Mouse (Mus musculus) heart, embryonic 11.5 days (tissue): ENCODE measurements at regions not wholly inside any gene's neighbourhood (a gene's known extent, or its start where the extent isn't known, plus 50 kb on each side); places are given as distances from the start of the nearest gene placed in this dataset.

Experiments used
- ATAC-seq: fragments of 200-750 bp; cut with Nextera tagmentation; replicated peaks from 2 replicates; pipeline ENCODE4 v1.8.0; 2017; ENCODE audit warnings: moderate library complexity; ENCODE audit not compliant: insufficient number of reproducible peaks, low FRiP score, low TSS enrichment
- H3K27ac ChIP-seq: fragments of 300-500 bp; sonication (generic); 2 replicates; pipeline ENCODE4 v1.5.1; 2014; ENCODE audit warnings: mild to moderate bottlenecking, low read depth, low read length
- H3K27me3 ChIP-seq: fragments of 300-500 bp; sonication (generic); 2 replicates; pipeline ENCODE4 v1.6.1; 2014; ENCODE audit warnings: mild to moderate bottlenecking, low read length, mixed read lengths; ENCODE audit not compliant: control insufficient read depth, insufficient read depth
- H3K36me3 ChIP-seq: fragments of 300-500 bp; sonication (generic); 2 replicates; pipeline ENCODE4 v1.6.1; 2014; ENCODE audit warnings: mild to moderate bottlenecking, low read length, moderate library complexity, mixed read lengths; ENCODE audit not compliant: control insufficient read depth, insufficient read depth
- H3K4me1 ChIP-seq: fragments of 300-500 bp; sonication (generic); 2 replicates; pipeline ENCODE4 v1.6.1; 2014; ENCODE audit warnings: low read length; ENCODE audit not compliant: control insufficient read depth, insufficient read depth
- H3K4me2 ChIP-seq: fragments of 300-500 bp; sonication (generic); 2 replicates; pipeline ENCODE4 v1.6.1; 2014; ENCODE audit warnings: mild to moderate bottlenecking, moderate library complexity
- H3K4me3 ChIP-seq: fragments of 300-500 bp; sonication (generic); 2 replicates; pipeline ENCODE4 v1.5.1; 2014; ENCODE audit warnings: low read depth, low read length
- H3K9ac ChIP-seq: fragments of 300-500 bp; sonication (generic); 2 replicates; pipeline ENCODE4 v1.6.1; 2014; ENCODE audit warnings: mild to moderate bottlenecking, low read depth, low read length, moderate library complexity
- H3K9me3 ChIP-seq: fragments of 300-500 bp; sonication (generic); replicated peaks from 2 replicates; pipeline ENCODE4 v1.6.1; 2016; ENCODE audit warnings: low read length; ENCODE audit not compliant: control insufficient read depth
- WGBS: fragments of 180-500 bp; shearing (Covaris S2); extraction: QIAGEN DNeasy Blood & Tissue Kit; methylation state at CpG from one replicate; pipeline ENCODE4 v1.1.7; 2014; ENCODE audit not compliant: insufficient replicate concordance; 5-methylcytosine and 5-hydroxymethylcytosine counted together

DNA sequence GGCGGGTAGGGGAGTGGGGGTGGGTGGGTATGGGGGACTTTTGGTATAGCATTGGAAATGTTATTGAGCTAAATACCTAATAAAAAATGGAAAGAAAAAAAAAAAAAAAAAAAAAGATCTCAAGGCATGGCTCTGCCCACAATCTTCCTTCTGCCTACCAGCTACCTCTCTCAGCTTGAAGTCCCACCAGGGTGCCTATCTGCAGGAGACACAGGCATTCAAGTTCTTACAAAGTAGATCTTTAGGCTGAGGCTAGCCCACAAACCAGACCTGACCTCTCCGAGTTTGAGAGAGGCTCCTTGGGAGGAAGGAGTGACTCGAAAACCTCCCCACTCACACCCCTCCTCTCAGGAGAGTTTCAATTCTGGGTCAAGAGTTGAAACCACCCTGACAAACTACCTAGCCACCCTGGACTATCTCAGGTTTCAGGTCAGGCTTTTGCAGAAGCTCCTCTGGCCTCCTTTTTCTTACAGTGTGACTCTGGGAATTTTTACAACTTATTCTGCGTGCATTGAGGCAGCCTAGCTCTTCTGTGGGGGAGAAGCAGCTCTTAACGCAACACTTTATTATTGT, 187.6 kb upstream of the Cxcr4 start:
- Histone ChIP-seq H3K9me3 (no peaks in the 10 kb centered on the region), H3K36me3 (no peaks in the 10 kb centered on the region), H3K27me3 (no peaks in the 10 kb centered on the region), H3K4me1 (no peaks in the 10 kb centered on the region), H3K9ac (no peak overlapping the region), H3K27ac (no peak overlapping the region), H3K4me2 (no peak overlapping the region), H3K4me3 (no peak overlapping the region)
- no peak for ATAC-seq
- WGBS = 92% methylated on average over 4 of the region's 5 CpGs

GRCm38 (mm10) chr1:128772440-128772839, 180.3 kb upstream of the Cxcr4 start:
- H3K4me1 ChIP-seq = no peaks in the 10 kb centered on the region
- no peak for ATAC-seq
- WGBS = 74% methylated on average over 3 of the region's 3 CpGs
- H3K4me3 ChIP-seq = no peak overlapping the region
- H3K27me3 ChIP-seq = no peaks in the 10 kb centered on the region
- H3K36me3 ChIP-seq = no peaks in the 10 kb centered on the region
- H3K9me3 ChIP-seq = no peaks in the 10 kb centered on the region
- H3K27ac ChIP-seq = no peak overlapping the region
- no peak overlapping the region for H3K4me2 ChIP-seq
- no peak overlapping the region for H3K9ac ChIP-seq

DNA sequence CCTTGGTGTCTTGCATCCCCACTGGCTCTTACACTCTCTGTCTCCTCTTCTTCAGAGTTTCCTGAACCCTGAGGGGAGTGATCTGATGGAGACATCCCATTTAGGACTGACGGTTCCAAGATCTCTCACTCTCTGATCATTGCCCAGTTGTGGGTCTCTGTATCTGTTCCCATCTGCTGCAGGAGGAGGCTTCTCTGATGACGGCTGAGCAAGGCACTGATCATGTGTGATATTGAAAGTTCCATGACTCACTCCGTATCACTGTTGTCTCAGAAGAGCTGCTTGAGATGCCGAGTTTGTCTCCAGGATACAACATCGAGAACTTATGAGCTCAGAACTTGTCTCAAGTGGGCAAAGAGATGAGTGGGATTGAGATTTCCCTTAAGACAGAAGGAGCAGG, 178.7 kb upstream of the Cxcr4 start:
- no peak overlapping the region for H3K27ac ChIP-seq
- ATAC-seq = no peak
- no peak overlapping the region for H3K9ac ChIP-seq
- 78% methylated on average over 5 of the region's 5 CpGs for WGBS
- no peaks in the 10 kb centered on the region for H3K9me3 ChIP-seq
- no peaks in the 10 kb centered on the region for H3K36me3 ChIP-seq
- no peak overlapping the region for H3K4me2 ChIP-seq
- H3K4me3 ChIP-seq = no peak overlapping the region
- H3K27me3 ChIP-seq = no peaks in the 10 kb centered on the region
- no peaks in the 10 kb centered on the region for H3K4me1 ChIP-seq

DNA sequence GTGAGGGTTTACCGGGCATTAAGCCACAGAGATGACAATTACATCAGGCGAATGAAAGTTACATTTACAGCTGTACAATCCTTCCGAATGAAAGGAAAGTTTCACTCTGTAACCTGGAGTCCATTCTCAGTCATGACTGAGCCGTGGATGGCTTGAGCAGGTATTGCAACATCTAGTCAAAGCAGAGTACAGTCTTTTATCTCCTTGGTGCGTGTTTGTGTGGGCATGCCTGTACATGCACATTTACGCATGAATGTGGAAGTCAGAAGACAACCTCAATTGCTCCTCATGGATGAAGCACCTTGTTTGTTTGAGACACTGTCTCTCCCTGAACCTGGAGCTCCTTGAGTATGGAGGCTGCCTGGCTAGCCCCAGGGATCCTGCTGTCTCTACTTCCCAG, 175.9 kb upstream of the Cxcr4 start:
- Histone ChIP-seq H3K27ac (no peak overlapping the region), H3K4me2 (no peak overlapping the region), H3K27me3 (no peaks in the 10 kb centered on the region), H3K4me3 (no peak overlapping the region), H3K9ac (no peak overlapping the region), H3K36me3 (no peaks in the 10 kb centered on the region), H3K4me1 (no peaks in the 10 kb centered on the region), H3K9me3 (no peaks in the 10 kb centered on the region)
- WGBS = 89% methylated on average over 6 of the region's 6 CpGs
- ATAC-seq = no peak

DNA sequence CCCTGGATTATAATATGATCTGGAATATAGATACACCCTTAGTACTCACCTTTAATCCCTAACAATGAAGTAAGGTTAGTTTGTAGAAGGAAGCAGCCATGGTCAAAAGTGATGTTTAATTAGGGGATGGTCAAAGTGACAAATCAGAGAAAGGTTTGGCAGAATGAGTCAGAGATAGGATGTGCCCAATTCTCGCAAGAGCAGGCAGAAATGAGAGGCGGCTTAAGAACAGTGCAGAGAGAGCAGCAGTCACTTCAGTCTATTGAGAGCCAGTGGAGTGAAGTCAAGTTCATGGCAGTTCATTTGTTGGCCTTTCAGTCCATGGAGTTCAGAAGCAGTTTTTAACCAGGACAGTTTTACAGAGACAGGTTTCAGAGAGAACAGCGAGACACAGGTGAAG, 175.3 kb upstream of the Cxcr4 start:
- Histone ChIP-seq H3K27ac (no peak overlapping the region), H3K4me3 (no peak overlapping the region), H3K4me1 (no peaks in the 10 kb centered on the region), H3K27me3 (no peaks in the 10 kb centered on the region), H3K9ac (no peak overlapping the region), H3K36me3 (no peaks in the 10 kb centered on the region), H3K4me2 (no peak overlapping the region), H3K9me3 (no peaks in the 10 kb centered on the region)
- no peak for ATAC-seq
- WGBS = 76% methylated on average over 3 of the region's 3 CpGs

GRCm38 (mm10) chr1:128766894-128767268, 174.8 kb upstream of the Cxcr4 start:
- H3K27ac ChIP-seq = no peak overlapping the region
- H3K9ac ChIP-seq = no peak overlapping the region
- H3K4me1 ChIP-seq = no peaks in the 10 kb centered on the region
- H3K4me2 ChIP-seq = no peak overlapping the region
- H3K4me3 ChIP-seq = no peak overlapping the region
- no peaks in the 10 kb centered on the region for H3K36me3 ChIP-seq
- no peak for ATAC-seq
- H3K27me3 ChIP-seq = no peaks in the 10 kb centered on the region
- no peaks in the 10 kb centered on the region for H3K9me3 ChIP-seq
- whole genome bisulfite sequencing = 76% methylated on average over 7 of the region's 7 CpGs

DNA sequence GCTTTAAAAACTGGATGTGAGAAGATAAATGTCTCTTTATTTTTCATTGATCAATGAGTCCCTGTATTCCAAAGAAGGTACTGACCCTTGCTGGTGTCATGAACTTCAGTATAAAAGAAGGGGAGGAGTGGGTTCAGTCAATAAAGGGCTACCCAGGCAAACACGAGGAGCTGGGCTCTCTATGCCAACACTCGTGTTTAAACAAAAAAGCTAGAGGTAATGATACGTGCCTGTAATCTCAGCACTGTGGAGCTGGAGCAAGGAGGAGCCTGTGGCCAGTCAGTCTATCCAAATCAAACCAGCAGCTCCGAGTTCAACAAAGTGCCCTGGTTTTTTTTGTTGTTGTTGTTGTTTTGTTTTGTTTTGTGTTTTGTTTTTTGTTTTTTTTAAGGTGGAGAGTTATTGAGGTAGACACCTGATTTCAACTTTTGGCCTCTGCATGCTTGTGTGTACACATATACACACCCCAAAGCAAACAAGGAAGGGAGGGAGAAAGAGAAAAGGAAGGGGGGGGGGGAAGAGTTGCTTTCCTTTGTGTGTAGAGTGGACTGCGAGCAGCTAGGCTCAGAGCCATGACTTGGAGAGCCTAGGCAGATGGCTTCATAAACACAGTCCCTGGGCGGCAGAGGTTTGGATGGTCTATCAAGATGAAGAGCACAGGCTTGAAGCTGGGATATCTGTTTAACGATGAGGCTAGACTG, 174.2 kb upstream of the Cxcr4 start:
- no peaks in the 10 kb centered on the region for H3K27me3 ChIP-seq
- no peak overlapping the region for H3K27ac ChIP-seq
- H3K9ac ChIP-seq = no peak overlapping the region
- H3K36me3 ChIP-seq = no peaks in the 10 kb centered on the region
- 71% methylated on average over 7 of the region's 7 CpGs for WGBS
- H3K4me1 ChIP-seq = no peaks in the 10 kb centered on the region
- ATAC-seq = no peak
- H3K9me3 ChIP-seq = no peaks in the 10 kb centered on the region
- no peak overlapping the region for H3K4me2 ChIP-seq
- H3K4me3 ChIP-seq = no peak overlapping the region

DNA sequence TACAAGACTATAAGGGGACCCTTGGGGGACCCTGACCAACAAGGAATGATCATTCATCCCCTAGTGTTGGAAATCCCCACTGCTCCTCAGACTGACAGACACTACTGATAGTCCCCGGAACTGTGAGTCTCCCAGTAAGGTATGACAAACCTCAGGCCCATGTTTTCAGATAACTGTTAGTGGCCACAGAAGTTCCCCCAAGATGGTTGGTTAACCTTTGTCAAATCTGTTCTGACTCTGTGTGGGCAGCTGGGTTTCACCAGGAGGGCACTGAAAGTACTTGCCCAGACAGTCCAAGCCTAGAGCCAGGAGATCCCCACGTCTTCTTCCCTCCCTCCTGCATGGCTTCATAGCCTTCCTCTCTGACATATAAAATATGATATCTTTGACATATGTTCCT, 173.5 kb upstream of the Cxcr4 start:
- ATAC-seq = no peak
- Histone ChIP-seq H3K4me2 (no peak overlapping the region), H3K4me1 (no peaks in the 10 kb centered on the region), H3K27me3 (no peaks in the 10 kb centered on the region), H3K4me3 (no peak overlapping the region), H3K9ac (no peak overlapping the region), H3K27ac (no peak overlapping the region), H3K9me3 (no peaks in the 10 kb centered on the region), H3K36me3 (no peaks in the 10 kb centered on the region)
- WGBS = 60% methylated on average over 2 of the region's 2 CpGs

DNA sequence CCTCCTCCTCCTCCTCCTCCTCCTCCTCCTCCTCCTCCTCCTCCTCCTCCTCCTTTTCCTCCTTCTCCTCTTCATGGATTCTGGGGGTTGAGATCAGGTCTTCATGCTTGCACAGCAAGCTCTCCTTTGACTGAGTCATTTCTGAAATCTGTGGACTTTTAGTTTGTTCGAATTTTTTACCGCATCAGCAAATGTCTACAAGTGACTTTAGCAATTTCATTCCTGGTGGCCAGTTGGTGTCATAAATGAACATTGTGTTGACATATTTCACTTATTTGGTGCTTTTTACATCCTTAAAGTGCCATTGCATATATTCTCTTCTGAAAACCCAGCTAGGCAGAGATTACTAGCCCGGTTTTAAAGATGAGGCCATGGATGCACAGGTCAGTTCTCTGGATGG, 173.0 kb upstream of the Cxcr4 start:
- Histone ChIP-seq H3K27ac (no peak overlapping the region), H3K36me3 (no peaks in the 10 kb centered on the region), H3K27me3 (no peaks in the 10 kb centered on the region), H3K9ac (no peak overlapping the region), H3K4me2 (no peak overlapping the region), H3K9me3 (no peaks in the 10 kb centered on the region), H3K4me1 (no peaks in the 10 kb centered on the region), H3K4me3 (no peak overlapping the region)
- 83% methylated on average over 3 of the region's 3 CpGs for WGBS
- ATAC-seq = no peak
